Mouse (Mus musculus) left cerebral cortex, postnatal 25 days (tissue): Measurements from ENCODE around the gene Ccr7. TPM values are rescaled to one million over a fixed set of nuclear protein-coding genes. Genes with fewer than 3 reads are reported as not detected.

Experiments
- DNase-seq, 2 experiments: peaks; one replicate each; pipeline ENCODE4 v3.0.0; 2022; ENCODE audit warnings: low spot score in 2 of 2, mixed read lengths in 1 of 2
- intact Hi-C: fragments of 180-260 bp; cut with DNase I; formaldehyde crosslinking; loops from one replicate; pipeline ENCODE4 v1.15.1; 2025
- total RNA-seq, 2 experiments: library from RNA; stranded (reverse); gene quantifications; 2 replicates each; pipeline ENCODE4 v1.2.3; 2021

The Ccr7 gene
- total RNA-seq, 2 experiments from 2014 or later = 0.16 TPM; not detected in 1

DNA sequence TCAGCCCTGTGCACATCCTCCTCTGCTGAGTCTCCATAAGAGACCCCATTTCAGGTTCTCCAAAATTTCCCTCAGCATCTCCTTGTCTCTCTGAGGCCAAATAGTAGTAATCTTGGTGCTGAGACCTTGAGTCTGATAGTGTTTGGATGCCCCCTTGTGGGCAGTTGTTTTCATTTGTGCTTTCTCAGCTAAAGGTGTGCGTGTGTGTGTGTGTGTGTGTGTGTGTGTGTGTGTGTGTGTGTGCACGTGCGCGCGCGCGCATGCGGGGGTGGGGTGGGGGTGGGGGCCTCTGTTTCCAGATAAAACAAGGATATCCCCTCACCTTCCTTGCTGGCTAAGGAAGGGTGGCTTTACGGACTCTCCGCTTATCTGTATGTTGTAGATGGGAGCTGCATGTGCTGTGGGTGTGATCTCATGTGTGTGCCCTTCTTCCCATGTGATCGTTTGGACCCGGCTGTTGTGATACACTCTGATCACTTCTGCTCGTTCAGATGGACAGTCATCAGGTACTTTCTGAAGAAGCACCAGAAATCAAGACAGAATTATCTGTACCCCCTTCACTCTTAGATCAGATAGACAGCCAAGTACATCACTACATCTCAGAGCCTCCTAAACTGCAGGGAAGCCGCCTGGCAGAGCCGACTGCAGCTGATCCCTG is 30.8 kb downstream of the Ccr7 start:
- intact Hi-C loops = loop anchor here (1.0 to 5.0 kb wide), 3 partner anchors 85 to 202 kb away; no protein-coding TSS in a partner anchor
- peak; percentile 47 to 71 for DNase-seq

GRCm38 (mm10) chr11:99122703-99123102 is 32.2 kb downstream of the Ccr7 start:
- DNase-seq = peak in 1 of 2 experiments; percentile 28
- intact Hi-C loops = loop anchor here (5.0 kb wide), 1 partner anchor 200 kb away; no protein-coding TSS in a partner anchor

- intact Hi-C loops = loop anchor here (5.0 kb wide), 1 partner anchor 199 kb away; no protein-coding TSS in a partner anchor
- DNase-seq = peak in 1 of 2 experiments; percentile 91
These were observed 33.7 kb downstream of the Ccr7 start for GRCm38 (mm10) chr11:99121218-99121631.

DNA sequence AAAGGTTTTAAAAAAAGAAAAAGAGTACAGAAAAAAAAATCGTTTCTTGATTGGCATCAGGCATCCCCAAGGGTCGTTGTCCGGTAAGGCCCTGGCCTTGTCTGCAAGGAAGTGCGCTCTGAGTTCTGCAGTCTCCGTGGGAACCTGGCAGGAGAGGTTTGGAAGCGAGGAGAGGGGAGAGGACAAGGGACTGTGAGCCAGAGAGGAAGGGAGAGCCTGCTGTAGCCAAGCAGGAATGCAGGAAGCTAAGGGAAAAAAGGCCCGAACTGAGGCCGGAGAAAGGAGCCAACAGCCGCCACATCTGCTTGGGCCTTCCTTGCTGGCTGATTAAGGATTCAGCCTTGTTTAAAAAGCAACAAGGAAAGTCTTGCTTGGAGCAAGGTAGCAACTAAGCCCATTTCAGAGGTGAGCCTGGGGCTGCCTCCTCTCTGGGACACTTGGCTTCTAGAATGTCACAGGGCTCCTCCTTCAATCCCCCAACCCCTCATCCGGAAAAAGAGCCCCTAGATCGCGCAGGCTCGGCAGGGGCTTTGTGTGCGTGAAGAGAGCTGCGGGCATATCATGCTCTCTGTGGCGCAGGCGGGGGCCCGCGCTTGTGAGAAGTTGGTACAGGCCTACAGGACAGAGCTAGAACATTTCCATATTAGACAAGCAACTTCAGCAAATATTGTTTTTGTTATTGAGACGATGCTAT is 34.2 kb downstream of the Ccr7 start:
- peak in 1 of 2 experiments; percentile 33 for DNase-seq
- intact Hi-C loops = loop anchor here (5.0 kb wide), 1 partner anchor 198 kb away; no protein-coding TSS in a partner anchor

GRCm38 (mm10) chr11:99118963-99119362 is 35.9 kb downstream of the Ccr7 start:
- intact Hi-C loops = no loop called here
- no peak for DNase-seq

- no peak for DNase-seq
- intact Hi-C loops = no loop called here
These were observed 36.5 kb downstream of the Ccr7 start for GRCm38 (mm10) chr11:99118420-99118819.

GRCm38 (mm10) chr11:99117907-99118306 is 37.0 kb downstream of the Ccr7 start:
- intact Hi-C loops = no loop called here
- no peak for DNase-seq

DNA sequence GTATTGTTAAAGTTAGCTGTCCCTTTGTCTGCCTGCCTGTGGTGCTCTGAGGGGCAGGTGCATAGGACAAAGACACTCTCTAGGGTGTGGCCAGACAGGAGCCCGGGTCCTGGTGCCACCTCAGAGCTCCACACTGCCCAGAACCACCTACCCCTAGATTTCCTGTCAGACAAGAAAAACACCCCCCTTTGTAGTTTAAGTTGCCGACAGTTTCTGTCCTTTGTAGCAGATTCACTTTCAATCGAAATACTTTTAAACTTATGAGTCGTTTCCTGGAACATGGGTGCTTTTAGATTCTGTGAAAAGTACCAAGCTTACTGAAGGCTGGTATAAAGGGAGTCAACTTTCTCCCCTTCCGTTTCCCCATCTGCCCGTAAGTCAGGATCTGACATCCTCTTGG is 38.9 kb downstream of the Ccr7 start:
- intact Hi-C loops = no loop called here
- DNase-seq = no peak

- DNase-seq = no peak
- intact Hi-C loops = loop anchor here (5.0 kb wide), 1 partner anchor 34 kb away; no protein-coding TSS in a partner anchor
These were observed 41.8 kb downstream of the Ccr7 start for GRCm38 (mm10) chr11:99113111-99113510.

GRCm38 (mm10) chr11:99112700-99113099 is 42.2 kb downstream of the Ccr7 start:
- no peak for DNase-seq
- intact Hi-C loops = loop anchor here (5.0 kb wide), 1 partner anchor 35 kb away; no protein-coding TSS in a partner anchor

- DNase-seq = no peak
- intact Hi-C loops = loop anchor here (5.0 kb wide), 1 partner anchor 36 kb away; no protein-coding TSS in a partner anchor
These were observed 43.2 kb downstream of the Ccr7 start for GRCm38 (mm10) chr11:99111631-99112030.

GRCm38 (mm10) chr11:99111155-99111554 is 43.7 kb downstream of the Ccr7 start:
- peak; percentile 62 to 90 for DNase-seq
- intact Hi-C loops = loop anchor here (5.0 kb wide), 1 partner anchor 36 kb away; no protein-coding TSS in a partner anchor

DNA sequence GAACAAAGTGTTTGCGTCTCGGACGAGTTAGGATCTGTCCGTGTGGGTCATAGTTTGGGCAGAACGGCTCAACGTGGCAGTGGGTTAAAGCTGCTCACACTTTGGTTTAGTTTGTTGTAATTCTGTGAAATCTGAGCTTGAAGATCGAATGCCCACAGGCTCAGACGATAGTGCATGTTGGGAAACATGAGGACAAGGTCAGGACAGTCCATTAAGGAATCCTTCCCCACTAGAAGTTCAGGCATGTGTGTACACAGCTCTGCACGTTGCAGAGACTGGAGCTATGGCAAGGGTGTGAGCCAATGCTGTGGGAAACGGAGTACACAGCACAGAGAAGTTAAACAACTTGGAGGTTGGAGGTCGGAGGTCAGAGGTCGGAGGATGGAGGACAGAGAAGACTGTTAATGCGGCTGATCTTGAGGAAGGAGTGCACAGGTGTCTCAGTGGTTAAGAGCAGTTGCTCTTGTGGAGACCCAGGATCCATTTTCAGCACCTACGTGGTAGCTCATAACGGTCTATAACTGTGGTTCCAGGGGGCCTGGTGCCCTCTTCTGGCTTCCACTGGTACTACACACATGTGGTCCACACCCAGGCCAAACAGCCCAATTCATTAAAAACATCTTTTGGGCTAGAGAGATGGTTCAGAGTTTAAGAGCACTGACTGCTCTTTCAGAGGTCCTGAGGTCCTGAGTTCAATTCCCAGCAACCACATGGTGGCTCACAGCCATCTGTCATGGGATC is 44.3 kb downstream of the Ccr7 start:
- intact Hi-C loops = loop anchor here (5.0 kb wide), 1 partner anchor 37 kb away; no protein-coding TSS in a partner anchor
- no peak for DNase-seq

DNA sequence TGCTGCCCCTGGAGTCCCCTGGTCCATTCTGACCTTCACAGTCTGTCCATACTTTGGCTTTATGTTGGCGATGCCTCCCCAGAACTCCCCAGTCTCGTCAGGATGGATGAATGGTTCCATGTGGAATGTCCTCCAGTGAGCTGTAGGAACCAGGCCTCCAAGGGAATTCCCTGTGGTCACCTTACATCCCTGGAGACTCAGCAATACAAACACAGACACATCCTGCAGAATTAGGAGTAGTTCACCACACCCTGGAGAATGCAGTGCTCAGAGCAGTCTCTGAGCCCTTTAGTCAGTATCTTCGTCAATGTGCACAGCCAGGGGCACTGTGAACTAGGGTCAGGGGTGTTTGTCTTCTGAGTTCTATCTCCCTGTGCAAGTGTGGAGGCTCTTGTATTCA is 46.6 kb downstream of the Ccr7 start:
- intact Hi-C loops = no loop called here

GRCm38 (mm10) chr11:99105981-99106726 is 48.7 kb downstream of the Ccr7 start:
- intact Hi-C loops = no loop called here
- no peak for DNase-seq

More for the DNA sequence above, 46.6 kb downstream of the Ccr7 start:
- no peak for DNase-seq

DNA sequence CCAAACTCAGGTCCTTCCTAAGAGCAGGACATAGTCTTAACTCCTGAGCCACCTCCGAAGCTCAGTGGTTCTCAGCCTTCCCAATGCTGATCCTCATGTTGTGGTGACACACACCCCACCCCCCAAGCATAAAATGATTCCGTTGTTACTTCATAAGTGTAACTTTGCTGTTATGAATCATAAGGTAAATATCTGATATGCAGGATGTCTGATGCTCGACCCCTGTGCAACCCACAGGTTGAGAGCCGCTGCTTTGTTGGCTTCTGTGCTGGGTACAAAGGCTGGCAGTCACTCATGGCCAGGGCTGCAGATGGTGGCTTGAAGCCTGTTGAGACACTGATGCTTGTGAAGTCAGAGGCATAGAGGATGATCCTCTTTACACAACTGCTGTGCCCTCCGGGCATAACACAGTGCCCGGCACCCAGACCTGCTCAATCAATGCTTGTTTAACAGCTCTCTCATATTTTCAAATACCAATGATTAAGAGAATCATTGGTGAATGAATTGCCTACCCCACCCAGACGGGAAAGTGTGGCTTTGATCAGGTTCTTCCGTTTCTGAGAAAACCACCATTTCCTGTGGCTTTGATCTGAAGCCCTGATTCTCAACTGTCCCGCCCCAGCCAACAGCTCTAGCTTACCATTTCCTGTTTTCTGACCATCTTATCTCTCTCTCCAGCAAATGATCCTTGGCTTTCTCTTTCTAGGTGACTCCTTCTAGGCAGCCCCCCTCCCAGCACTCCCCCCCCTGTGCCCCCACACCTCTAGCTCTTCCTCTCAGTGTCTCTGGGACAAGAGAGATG is 50.1 kb downstream of the Ccr7 start:
- intact Hi-C loops = no loop called here
- DNase-seq = no peak

DNA sequence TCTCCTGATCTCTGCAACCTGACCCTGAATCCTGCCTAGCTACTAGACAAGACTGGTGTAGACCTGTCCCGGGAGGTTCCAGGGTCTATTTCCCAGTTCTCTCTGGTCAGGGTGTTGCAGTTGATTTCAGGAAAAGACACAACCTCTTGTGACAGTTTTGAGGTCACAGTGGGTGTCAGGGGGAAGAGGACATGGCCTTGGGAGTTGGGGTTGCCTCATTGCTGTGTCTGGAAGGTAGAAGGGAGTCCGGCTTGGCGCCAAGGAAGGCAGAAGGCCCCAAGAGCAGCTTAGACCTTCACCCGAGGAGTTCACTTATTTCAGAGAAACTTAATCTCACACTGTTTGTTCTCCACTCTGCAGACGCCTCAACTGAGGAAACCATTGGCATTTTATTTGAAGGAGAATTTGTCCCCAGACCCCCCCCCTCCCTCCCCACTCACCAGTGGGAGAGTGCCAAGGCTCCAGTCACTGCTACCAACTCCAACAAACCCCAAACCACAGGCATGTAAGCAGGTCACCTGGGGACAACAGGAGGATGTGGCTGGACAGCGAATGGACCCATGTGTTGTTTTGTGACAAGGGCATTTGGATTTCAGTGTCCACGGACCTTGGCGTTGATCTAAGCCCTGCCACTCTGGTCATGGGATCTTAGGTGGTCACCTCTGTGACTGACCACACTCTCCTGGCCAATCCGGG is 52.2 kb downstream of the Ccr7 start:
- no peak for DNase-seq
- intact Hi-C loops = no loop called here

GRCm38 (mm10) chr11:99101693-99102092 is 53.2 kb downstream of the Ccr7 start:
- intact Hi-C loops = no loop called here
- no peak for DNase-seq
